Mouse (Mus musculus): ENCODE data around the gene Scnn1b. TPM values are rescaled to one million over a fixed set of nuclear protein-coding genes. Genes with fewer than 3 reads are reported as not detected.

Scnn1b gene
- 0.07 and 0.09 TPM in 2 replicates for polyA plus RNA-seq (2015; fragmentation: Nextera tagmentation; extraction: Ambion mirVana)

DNA sequence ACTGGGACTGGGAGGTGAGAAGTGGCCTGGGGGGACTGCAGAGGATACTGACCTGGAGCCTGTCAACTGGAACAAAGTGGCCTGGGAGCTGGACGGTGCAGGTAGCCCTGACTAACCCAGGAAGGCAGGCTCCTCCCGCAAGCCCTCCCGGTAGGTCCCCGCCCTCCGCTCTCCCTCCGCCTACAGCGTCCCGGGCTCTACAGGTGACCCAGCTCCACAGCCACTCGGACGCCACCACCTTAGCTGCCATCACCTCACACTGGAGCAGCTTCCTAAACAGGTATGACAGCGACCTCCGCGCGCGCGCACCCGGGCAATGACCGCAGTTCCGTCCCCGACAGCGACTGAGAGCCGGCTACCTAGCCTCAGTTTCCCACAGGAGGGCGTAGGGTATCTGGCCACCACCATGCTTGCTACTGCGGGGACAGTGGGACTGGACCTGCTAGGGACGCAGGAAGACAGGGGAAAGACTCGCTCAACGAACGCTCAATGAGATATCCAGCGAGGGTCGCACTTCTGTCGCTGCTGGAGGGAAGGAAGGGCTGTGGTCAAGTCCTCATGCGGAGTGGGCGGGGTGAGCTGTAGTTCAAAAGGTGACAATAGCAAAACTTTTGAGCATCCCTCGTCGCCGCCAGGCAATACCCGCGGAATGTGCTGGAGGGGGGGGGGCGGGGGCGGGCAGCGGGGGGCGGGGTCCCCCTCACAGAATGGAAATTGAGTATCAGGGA is at the start of gene Scnn1b:
Gene Scnn1b, plus strand, starts transcription at position 181 of the 728 bp plus-strand sequence.
- Histone ChIP-seq H3K27ac (ENCODE audit: low read depth) (no peak within 1 kb of the TSS), H3K9ac (replicated peaks) (no peak within 1 kb of the TSS), H3K9me3 (ENCODE audit: low read length) (no peaks in the 10 kb centered on the region), H3K36me3 (replicated peaks; ENCODE audit: insufficient read depth, low read length) (no peaks in the 10 kb centered on the region), H3K4me2 (ENCODE audit: low read depth, low read length) (no peak within 1 kb of the TSS), H3K4me1 (ENCODE audit: insufficient read depth) (no peaks in the 10 kb centered on the region), H3K27me3 (ENCODE audit: insufficient read depth, low read length) (peaks cover 20% of the 10 kb centered on the region; the same call in 1 of the 2 replicates), H3K4me3 (ENCODE audit: low read depth, low read length) (no peak within 1 kb of the TSS)
- 4% methylated on average over 35 of the region's 42 CpGs for WGBS (ENCODE audit: insufficient replicate concordance)
- TF ChIP-seq EP300 (IDR thresholded peaks at IDR 0.05; ENCODE audit: low read depth) = no peak
- no peak for TF ChIP-seq CTCF (IDR thresholded peaks at IDR 0.05; ENCODE audit: low read depth)
- ATAC-seq = no peak
- DNase-seq = no peak

DNA sequence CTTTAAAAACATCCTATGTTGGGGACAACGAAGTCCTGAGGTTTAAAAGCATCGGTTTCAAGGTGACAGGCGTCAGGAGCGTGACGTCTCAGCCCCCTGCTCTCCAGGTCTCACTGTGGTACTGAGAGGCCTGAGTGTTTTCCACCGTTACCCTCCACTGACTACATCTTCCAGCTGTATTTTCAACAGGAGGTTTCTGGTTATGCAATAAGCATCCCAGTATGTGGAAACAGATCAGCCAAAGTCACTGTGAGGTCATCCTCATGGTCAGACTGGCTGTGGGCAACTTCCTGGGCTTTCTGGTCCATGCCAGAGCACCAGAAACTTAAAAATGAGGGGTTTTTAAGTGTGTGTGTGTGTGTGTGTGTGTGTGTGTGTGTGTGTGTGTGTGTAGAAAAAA is 43.2 kb upstream of the Scnn1b start:
- H3K27ac ChIP-seq (ENCODE audit: low read depth) = no peak overlapping the region
- 74% methylated on average over 6 of the region's 6 CpGs for WGBS (ENCODE audit: insufficient replicate concordance)
- DNase-seq = no peak

DNA sequence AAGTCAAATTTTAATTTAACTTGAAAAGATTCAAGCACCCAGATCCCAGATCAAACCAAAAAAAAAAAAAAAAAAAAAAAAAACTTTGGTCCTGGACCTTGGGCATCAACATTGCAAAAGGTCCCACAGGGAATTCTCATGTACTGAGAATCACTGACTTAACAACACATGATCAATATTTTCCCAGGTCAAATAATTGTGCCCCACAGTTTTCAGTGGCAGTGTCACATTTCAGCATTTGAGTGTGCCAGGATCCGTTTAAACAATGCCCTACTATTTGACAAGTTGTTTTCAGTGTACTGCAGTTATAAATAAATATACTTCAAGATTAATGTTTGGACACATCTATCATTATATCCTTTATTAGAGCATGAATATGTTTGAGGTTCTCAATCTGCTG is 36.4 kb upstream of the Scnn1b start:
- TF ChIP-seq CTCF (IDR thresholded peaks at IDR 0.05; ENCODE audit: low read depth) = no peak
- no peak for TF ChIP-seq EP300 (IDR thresholded peaks at IDR 0.05; ENCODE audit: low read depth)
- ATAC-seq = no peak

More for the DNA sequence above, 43.2 kb upstream of the Scnn1b start:
- no peak overlapping the region for H3K9ac ChIP-seq (replicated peaks)
- no peak overlapping the region for H3K4me3 ChIP-seq (ENCODE audit: low read depth, low read length)
- H3K4me1 ChIP-seq (ENCODE audit: insufficient read depth) = no peaks in the 10 kb centered on the region
- no peaks in the 10 kb centered on the region for H3K27me3 ChIP-seq (ENCODE audit: insufficient read depth, low read length)
- TF ChIP-seq EP300 (IDR thresholded peaks at IDR 0.05; ENCODE audit: low read depth) = no peak
- TF ChIP-seq CTCF (IDR thresholded peaks at IDR 0.05; ENCODE audit: low read depth) = no peak
- ATAC-seq = no peak
- H3K4me2 ChIP-seq (ENCODE audit: low read depth, low read length) = no peak overlapping the region
- H3K36me3 ChIP-seq (replicated peaks; ENCODE audit: insufficient read depth, low read length) = no peaks in the 10 kb centered on the region
- no peaks in the 10 kb centered on the region for H3K9me3 ChIP-seq (ENCODE audit: low read length)

DNA sequence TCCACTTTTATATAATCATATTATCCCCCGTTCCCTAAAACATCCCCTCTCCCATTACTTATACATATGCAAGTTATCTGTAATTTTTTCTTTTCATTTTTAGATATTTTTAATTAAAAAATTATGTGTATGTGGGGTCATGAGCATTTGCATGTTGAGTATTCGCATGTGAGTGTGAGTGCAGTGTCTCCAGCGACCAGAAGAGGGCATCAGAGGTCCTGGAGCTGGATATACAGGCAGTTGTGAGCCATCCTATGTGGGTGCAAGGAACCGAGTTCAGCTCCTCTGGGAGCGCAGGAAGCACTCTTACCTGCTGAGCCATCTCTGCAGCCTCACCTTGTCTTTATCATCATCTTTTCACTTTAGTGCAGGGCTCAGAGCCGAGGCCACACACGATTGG is 29.4 kb upstream of the Scnn1b start:
- TF ChIP-seq EP300 (IDR thresholded peaks at IDR 0.05; ENCODE audit: low read depth) (no peak), CTCF (IDR thresholded peaks at IDR 0.05; ENCODE audit: low read depth) (peak; percentile 36; the same call in 1 of the 2 replicates)
- no peak overlapping the region for H3K4me3 ChIP-seq (ENCODE audit: low read depth, low read length)

More for the DNA sequence above, 36.4 kb upstream of the Scnn1b start:
- no peak overlapping the region for H3K4me2 ChIP-seq (ENCODE audit: low read depth, low read length)
- H3K27ac ChIP-seq (ENCODE audit: low read depth) = no peak overlapping the region
- no peak for DNase-seq
- H3K27me3 ChIP-seq (ENCODE audit: insufficient read depth, low read length) = no peaks in the 10 kb centered on the region
- H3K4me3 ChIP-seq (ENCODE audit: low read depth, low read length) = no peak overlapping the region
- no peaks in the 10 kb centered on the region for H3K4me1 ChIP-seq (ENCODE audit: insufficient read depth)
- H3K36me3 ChIP-seq (replicated peaks; ENCODE audit: insufficient read depth, low read length) = no peaks in the 10 kb centered on the region
- 83% methylated on average over 1 of the region's 1 CpGs for WGBS (ENCODE audit: insufficient replicate concordance)
- H3K9ac ChIP-seq (replicated peaks) = no peak overlapping the region
- no peaks in the 10 kb centered on the region for H3K9me3 ChIP-seq (ENCODE audit: low read length)

DNA sequence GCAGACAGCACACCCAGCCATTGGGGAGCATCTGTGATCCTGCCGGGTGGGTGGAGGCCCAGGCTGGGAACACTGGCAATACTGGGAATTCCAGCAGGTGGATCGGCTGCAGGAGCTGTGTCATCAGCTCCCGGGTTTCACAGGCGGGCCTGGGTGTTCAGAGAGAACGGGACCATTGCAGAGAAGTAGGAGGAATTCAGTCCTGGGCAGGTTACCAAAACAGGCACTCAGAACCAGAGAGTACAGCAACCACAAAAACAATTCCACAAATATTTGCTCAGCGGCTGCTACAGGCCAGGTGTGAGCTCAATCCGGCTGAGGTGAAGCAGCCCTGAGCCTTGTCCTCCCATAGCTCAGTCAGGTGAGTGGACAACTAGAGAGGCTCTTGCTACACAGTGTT is 28.0 kb upstream of the Scnn1b start:
- no peak for TF ChIP-seq EP300 (IDR thresholded peaks at IDR 0.05; ENCODE audit: low read depth)
- TF ChIP-seq CTCF (IDR thresholded peaks at IDR 0.05; ENCODE audit: low read depth) = no peak
- Histone ChIP-seq H3K9ac (replicated peaks) (no peak overlapping the region), H3K27ac (ENCODE audit: low read depth) (no peak overlapping the region), H3K4me1 (ENCODE audit: insufficient read depth) (no peaks in the 10 kb centered on the region), H3K27me3 (ENCODE audit: insufficient read depth, low read length) (no peaks in the 10 kb centered on the region), H3K4me2 (ENCODE audit: low read depth, low read length) (no peak overlapping the region), H3K36me3 (replicated peaks; ENCODE audit: insufficient read depth, low read length) (no peaks in the 10 kb centered on the region), H3K9me3 (ENCODE audit: low read length) (no peaks in the 10 kb centered on the region), H3K4me3 (ENCODE audit: low read depth, low read length) (no peak overlapping the region)
- ATAC-seq = no peak
- DNase-seq = no peak
- 60% methylated on average over 7 of the region's 7 CpGs for WGBS (ENCODE audit: insufficient replicate concordance)

More for the DNA sequence above, 29.4 kb upstream of the Scnn1b start:
- WGBS (ENCODE audit: insufficient replicate concordance) = 80% methylated on average over 7 of the region's 7 CpGs
- no peak overlapping the region for H3K4me2 ChIP-seq (ENCODE audit: low read depth, low read length)
- no peaks in the 10 kb centered on the region for H3K9me3 ChIP-seq (ENCODE audit: low read length)
- no peak overlapping the region for H3K27ac ChIP-seq (ENCODE audit: low read depth)
- ATAC-seq (no peak), DNase-seq (no peak)
- H3K9ac ChIP-seq (replicated peaks) = no peak overlapping the region
- no peaks in the 10 kb centered on the region for H3K4me1 ChIP-seq (ENCODE audit: insufficient read depth)
- no peaks in the 10 kb centered on the region for H3K27me3 ChIP-seq (ENCODE audit: insufficient read depth, low read length)
- no peaks in the 10 kb centered on the region for H3K36me3 ChIP-seq (replicated peaks; ENCODE audit: insufficient read depth, low read length)

DNA sequence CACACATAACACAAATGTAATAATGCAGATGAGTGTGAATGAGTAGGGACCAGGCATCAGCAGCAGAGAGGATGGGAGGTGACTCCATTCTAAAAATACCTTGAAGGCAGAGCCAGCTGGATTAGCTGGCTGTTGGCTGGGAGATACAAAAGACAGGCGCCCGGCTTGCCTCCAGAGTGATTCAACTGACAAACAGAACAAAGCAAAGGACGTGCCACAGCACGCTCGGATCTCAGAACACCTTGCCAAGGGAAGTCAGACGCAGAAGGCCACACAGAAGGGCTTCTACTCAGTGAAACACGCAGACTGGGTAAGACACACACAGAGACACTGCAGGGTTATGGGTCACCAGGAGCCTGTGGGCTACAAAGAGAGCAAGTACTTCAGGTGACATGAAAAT is 24.0 kb upstream of the Scnn1b start:
- no peak overlapping the region for H3K4me3 ChIP-seq (ENCODE audit: low read depth, low read length)
- no peak for TF ChIP-seq CTCF (IDR thresholded peaks at IDR 0.05; ENCODE audit: low read depth)
- no peak for TF ChIP-seq EP300 (IDR thresholded peaks at IDR 0.05; ENCODE audit: low read depth)
- ATAC-seq = no peak
- no peak overlapping the region for H3K9ac ChIP-seq (replicated peaks)
- no peak overlapping the region for H3K27ac ChIP-seq (ENCODE audit: low read depth)
- no peaks in the 10 kb centered on the region for H3K27me3 ChIP-seq (ENCODE audit: insufficient read depth, low read length)
- 77% methylated on average over 7 of the region's 7 CpGs for WGBS (ENCODE audit: insufficient replicate concordance)
- DNase-seq = no peak
- H3K4me1 ChIP-seq (ENCODE audit: insufficient read depth) = no peaks in the 10 kb centered on the region
- no peaks in the 10 kb centered on the region for H3K9me3 ChIP-seq (ENCODE audit: low read length)
- H3K36me3 ChIP-seq (replicated peaks; ENCODE audit: insufficient read depth, low read length) = no peaks in the 10 kb centered on the region
- no peak overlapping the region for H3K4me2 ChIP-seq (ENCODE audit: low read depth, low read length)
